Mouse (Mus musculus) hematopoietic stem cell, adult 5-6 weeks (primary cell): Measurements from ENCODE around the gene Sdccag8. TPM values are rescaled to one million over a fixed set of nuclear protein-coding genes. Genes with fewer than 3 reads are reported as not detected.
A peak's percentile ranks its signal among the peaks of the same experiment; 100 is the strongest.

Source experiments
- ATAC-seq, 2 experiments: fragments of 125-278 bp in 1 of 2; replicated peaks in 1 of 2; 2 replicates each; pipeline ENCODE4 v1.8.0; 2016 to 2017; ENCODE audit warnings: inconsistent platforms in 2 of 2, mild to moderate bottlenecking in 2 of 2, moderate number of reproducible peaks in 2 of 2, low read depth in 1 of 2, moderate TSS enrichment in 1 of 2; ENCODE audit not compliant: low FRiP score in 2 of 2, poor library complexity in 2 of 2, severe bottlenecking in 2 of 2, insufficient read depth in 1 of 2, low TSS enrichment in 1 of 2
- total RNA-seq: library from RNA; stranded (forward); fragments of 172-1452, 232-1000 nt; gene quantifications from 2 replicates; pipeline ENCODE4 v1.2.3, GENCODE M21; 2017

Gene Sdccag8
- total RNA-seq, 1 experiment from 2014 or later = 36.5 TPM

DNA sequence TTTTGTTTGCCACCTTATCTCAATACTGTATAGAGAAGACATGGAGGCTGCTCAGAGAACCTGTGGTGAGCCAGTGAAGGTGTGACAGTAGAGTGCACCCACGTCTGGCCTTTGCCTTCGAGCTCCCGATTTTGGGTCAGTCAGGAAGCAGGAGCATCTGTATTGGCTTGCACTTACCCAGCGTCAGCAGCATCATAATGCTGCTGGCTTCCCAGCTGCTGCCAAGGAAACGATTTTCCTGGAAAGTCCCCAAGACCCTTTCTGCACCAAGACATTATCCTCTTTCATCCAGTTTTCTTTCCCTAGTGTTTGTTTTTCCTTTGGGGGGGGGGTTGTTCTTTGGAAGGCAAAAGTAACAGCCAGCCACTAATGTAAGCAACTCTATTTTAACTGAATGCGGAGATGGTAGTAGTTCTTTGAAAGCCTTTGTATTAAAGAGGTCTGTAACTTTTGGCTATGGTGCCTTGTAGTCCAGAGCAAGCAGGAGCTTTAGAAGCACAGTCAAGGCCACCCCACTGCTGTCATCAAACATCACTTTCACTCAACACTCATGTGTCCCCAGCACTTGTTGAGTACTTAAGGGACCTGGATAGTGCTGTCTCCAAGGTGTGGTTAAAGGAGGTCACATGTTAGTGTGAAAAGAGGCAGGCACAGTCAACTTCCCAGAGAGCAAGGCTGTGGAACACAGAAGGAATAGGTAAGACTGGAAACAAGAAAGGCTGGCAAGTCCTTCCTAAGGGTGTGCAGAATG is 172.7 kb downstream of the Sdccag8 start:
- no peak for ATAC-seq

DNA sequence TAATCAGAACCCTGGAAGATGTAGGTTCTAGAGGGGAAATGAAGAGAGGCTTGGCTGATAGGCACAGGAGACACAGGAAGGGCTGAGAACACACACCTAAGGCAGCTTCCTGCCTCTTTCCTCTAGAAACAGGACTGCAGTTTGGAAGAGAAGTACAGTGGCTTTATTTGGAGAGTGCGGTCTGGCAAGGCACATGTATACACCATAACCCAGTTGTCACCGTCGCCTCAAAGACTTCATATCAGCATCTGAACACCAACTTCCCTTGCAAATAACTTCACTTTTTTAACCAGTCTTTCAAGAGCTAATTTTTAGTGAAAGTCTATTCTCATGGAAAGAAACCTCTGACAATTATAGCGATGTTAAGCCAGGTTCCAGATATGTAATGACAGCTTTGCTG is 177.0 kb downstream of the Sdccag8 start:
- ATAC-seq = peak; percentile 14 to 20; a peak in 2 of 4 replicates

DNA sequence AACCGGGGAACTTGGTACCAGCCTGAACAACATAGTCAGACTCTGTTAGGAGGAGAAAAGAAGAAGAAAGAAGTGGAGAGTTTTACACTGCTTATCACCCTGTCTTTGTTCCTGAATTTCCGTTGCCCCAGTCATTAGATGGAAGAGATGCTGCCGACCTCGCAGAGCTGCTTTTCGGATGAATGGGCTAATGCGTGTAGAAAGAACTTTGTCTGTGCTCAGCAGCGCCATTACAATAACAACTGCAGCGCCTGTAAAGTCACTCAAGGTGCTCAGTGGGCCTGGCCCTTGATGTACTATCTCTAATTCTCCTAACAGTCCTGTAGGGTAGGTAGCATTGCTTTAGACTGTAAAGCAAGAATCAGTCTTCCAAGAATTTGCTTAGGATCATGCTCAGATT is 178.1 kb downstream of the Sdccag8 start:
- no peak for ATAC-seq

DNA sequence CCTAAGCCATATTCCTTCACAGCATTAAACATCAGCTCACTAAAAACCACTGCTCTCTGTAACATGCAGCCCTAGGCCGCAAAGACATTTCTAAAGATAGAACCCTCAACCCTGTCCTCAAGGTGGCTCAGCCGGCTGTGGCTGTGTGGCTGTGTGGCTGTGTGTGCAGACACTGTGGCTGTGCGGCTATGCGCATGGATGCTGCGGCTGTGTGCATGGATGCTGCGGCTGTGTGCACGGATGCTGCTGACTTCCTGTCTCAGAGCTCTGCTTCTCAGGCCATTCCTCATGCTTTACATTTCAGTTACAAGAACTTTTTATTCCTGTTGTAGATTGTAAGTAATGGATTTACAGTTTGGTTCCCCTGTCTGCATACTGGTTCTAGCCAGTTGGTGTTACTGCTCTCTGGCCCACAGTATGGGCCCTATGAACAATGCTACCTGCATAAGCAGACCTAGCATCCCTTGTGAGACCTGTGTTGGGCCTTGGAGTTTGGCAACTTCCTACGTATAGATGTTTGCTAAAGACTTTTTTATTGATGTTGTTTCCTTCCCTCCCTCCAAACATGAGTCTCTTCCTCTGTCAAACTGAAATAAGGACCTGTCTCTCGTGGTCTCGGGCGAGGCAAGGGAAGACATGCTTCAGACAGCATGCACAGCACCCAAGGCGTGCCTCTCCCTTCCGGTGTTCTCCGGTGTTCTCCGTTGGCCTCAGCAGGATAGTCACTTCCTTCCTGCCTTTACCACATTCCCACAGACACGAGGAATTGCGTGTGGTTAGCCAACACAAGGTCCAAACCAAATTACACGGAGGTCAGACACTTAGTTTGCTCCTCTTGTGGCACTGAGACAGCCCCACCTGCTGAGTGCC is 178.9 kb downstream of the Sdccag8 start:
- ATAC-seq = peak; percentile 39 to 54

DNA sequence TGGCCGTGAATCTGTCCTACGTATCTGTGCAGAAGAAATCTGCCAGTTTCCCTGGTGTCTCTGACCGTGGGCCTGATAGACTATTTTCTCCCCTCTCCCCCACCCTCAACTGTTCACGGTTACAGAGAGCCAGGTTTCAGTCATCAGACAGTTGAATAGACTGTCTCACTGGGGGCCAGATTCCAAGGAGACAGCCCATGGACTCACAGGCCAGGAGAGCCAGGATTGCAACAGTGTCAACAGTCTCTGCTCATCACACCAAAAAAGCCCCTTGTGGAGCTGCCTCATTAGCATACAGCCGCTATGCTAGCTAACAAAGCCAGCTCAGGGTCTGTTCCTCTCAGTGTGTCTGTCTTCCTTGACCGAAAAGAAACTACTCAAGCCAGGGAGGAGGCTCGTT is 179.6 kb downstream of the Sdccag8 start:
- ATAC-seq = no peak

DNA sequence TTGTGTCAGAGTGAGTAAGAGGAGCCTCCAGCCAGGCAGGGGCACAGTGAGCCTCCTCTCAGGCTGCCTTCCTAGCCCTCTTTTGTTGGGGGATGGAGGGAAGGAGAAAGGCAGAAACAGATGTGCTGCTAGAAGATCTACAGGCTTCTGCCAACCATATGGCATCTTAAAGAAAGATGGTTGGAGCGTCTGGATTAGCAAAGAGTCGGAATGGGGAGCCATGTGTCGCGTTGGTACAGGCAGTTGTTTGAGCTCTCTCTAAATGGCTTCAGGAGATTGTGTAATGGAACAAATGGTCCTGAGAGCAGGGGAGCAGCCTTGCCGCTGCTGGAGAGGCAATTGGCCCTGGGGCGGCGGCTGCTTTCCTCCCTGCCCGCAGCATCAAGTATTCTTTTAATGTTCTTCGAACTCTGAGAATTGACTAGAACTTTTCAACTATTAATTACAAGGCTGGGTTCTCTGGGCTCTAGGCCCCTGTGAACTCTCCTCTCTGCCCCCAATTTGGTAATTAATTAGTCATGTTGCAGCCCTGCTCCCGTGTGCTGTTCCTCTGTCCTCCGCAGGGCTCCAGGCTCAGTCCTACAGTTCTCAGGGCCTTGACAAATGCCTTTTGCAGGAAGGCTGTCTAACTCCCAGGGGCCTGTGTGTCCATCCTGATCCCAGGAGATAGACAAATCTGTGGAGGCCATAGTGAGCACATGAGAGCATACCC is 180.4 kb downstream of the Sdccag8 start:
- ATAC-seq = no peak

DNA sequence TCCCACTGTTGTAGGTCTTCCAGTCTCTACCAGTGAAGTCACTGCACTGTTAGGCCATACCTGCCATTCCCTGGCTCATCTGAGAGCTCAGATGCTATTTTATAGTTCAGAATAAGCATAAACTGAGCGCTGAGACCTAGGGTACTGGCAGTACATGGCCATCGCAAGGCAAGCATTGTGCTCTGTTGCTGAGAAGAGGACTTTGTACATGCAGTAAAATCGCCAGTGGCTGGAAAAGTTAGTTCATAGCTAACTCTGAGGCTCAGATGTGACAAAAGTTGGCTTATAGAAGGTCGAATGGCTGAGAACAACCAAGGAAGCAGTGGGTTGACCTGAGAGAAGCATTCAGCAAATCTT is 180.9 kb downstream of the Sdccag8 start:
- no peak for ATAC-seq

DNA sequence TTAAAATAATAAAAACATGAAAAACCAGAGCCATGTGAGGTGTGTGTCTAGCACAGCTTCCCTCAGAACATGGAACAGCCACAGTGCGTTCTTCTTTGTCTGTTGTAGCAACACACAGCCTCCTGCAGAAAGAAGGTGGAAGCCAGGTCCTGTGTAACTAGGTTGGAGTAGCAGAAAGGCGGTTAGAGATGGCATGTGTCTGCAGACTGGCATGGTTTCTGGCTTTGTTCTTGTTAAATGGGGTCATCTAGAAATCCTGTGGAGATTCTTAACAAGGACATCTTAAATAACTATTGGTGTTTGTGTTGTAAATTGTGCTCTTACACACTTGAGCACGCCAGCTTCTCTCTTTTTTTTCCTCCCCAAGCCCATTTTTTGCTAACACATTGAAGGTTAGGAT is 181.7 kb downstream of the Sdccag8 start:
- no peak for ATAC-seq

DNA sequence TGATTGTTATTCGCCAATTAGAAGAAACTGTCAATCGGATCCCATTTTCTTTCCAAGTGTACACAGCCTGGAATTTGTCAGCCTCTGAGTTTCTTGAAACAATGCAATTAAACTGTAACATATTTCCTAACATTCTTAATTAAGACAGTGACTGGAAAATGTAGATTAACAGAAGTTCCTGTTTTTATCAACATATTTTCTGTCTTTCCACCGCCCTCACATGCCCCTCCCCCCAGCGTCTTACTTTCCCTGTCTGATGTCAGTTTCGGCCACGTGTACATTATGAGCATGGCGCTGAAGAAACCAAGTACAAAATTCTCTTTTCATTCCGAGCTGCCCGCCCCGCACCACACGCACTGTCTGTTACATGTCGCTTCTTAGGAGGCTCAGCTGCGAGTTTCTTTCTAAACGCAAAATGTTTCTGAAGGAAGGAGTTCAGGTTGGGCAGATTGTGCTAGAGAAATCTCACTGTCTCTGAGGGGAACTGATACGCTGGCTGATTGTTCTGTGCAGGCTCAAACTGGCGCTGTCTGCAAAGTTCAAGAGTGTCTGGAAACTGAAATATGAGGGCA is 182.3 kb downstream of the Sdccag8 start:
- ATAC-seq = peak; percentile 43 to 46; a peak in 3 of 4 replicates

DNA sequence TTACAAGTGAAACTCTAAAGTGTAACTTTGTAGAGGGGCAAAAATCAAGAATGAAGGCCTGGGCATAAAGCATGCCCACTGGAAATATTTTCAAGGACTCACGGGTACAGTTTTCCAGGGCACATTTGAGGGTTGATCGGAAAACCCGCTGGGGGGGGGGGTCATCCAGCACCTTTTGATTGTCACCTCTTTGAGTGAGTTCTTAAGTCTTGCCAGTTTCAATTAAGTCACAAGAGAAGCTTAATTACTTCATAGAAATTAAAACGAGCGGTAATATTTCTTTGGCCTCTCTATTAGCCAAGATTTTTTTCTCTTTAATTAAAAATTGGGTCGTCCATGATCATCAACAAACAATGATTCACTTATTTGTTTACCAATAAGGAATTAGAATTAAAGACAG is 182.8 kb downstream of the Sdccag8 start:
- ATAC-seq = 0 out of 4 replicates have a peak, but pooled peaks of 1 of the 2 experiments have one; percentile 0

DNA sequence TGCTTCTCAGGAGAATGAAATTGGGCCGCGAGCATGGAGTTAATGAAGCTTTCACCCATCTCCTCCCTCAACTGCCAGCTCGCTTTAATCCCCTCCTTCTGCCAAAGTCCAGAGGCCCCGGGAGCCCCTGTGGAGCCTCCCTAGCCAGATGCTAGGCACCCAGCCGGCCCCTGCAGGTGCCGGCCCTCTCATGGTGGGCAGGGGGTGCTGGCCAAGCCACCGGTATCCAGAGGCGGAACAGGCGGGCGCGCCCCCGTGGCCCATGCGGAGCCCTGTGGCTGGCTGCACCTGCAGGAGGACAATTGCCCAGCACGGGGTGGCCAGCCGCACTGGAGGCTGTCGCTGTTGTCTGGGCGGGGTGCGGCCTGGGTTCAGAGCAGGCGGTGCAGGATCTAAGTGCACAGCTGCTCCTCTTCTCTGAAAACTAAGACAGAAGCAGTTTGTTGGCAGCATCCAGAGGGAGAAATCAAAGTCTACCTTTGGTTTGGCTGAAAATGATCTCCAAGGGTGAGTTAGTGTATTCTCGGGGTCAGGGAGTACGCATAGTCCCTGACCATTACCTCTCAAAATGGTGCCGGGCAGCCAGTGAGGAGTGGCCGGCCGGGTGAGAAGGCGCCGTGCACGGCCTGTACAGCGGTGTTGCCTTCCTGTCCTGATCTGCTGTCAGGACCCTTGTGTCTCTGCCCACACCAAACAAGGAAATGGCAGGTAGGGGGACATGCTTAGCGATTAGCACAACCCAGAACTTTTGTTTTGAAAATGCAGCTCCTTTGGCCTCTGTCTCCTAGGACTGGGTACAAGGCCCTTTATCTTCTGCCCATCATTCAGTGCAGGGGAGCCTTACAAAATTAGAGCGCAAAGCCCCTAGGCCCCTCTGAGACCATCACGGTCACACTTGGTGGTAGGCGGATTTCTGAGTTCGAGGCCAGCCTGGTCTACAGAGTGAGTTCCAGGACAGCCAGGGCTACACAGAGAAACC is 183.5 kb downstream of the Sdccag8 start:
- no peak for ATAC-seq

DNA sequence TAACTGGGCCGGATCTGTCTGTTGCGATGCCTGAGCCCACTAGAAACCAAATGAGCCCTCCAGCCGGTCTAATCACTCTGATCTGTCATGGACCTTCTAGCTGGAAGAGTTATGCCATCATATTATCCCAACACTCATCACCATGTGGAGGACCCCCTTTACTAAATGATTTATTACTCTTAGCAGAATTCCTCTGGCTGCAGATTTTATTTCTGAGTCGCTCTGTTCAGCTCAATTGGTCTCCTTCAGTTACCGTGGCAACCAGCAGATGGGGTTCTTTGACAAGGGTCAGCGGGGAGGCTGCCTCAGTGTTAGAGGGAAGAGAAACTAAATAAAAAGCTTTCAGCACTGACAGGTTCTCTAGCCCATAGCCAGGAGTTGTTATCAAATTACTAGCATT is 184.6 kb downstream of the Sdccag8 start:
- no peak for ATAC-seq

DNA sequence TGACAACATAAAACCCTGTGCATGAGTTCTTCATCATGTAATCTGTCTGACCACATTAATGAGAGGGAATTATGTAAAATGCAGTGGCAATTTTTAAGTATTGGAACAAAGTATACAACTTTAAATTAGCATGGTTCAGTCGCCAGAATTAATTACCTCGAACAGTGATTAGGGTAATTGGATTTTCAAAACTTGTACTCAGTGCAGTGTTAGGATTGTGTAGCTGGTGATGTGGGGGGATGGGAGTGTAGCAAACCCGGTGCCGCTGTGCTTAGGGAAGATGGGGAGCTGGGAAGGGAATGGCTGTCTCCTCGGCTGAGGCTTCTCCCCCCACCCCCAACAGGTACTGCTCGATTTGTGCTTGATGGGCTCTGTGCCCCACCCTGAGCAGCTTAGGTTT is 188.5 kb downstream of the Sdccag8 start:
- no peak for ATAC-seq

DNA sequence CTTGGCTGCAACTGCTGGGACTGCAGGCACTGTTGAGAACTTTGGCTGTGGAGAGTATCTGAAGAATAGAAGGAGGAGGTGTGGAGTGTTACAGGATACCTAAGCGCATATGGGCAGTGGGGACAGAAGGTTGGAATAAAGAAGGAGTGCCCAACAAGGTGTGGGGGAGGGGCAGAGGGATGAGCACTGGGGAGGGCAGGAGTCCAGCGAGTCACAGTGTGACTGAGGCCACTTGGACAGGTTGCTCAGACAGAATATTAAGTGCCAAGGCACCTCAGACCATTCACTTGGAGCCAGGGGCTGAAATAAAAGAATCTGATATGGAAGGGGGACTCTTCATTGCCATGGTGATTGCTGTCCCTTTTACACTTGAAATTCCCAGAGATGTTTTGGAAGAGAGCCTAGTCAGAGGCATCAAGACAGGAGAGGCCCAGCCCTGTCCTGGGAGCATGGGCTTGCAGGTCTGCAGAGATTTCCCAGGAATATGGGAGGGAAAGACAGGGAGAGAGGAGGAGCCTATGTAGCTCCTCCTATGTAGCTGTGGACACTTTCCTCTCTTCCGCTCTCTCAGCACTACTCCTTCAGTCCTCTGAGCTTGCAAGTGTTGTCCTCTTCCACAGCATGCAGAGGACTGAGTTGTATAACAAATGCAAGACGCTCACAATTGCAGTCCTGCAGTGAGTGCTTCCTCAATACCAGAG is 189.7 kb downstream of the Sdccag8 start:
- no peak for ATAC-seq

DNA sequence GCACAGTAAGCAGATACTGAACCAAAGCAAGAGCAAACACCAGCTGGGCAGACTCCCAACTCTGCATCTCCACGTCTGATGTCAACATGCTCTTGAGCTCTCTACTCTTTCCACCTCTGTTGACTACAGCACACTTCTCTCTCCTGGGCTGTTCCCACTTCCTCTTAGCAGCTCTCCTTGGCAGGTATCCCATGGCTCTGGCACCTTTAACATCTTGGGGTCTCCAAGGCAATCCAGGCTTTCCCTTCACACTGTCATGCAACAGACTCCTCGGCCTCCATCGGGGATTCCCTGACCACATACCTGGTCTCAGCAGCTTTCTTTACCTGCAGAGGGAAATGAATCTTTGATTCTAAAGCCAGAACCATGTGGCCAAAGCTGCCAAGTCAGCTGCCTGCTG is 192.9 kb downstream of the Sdccag8 start:
- ATAC-seq = no peak

DNA sequence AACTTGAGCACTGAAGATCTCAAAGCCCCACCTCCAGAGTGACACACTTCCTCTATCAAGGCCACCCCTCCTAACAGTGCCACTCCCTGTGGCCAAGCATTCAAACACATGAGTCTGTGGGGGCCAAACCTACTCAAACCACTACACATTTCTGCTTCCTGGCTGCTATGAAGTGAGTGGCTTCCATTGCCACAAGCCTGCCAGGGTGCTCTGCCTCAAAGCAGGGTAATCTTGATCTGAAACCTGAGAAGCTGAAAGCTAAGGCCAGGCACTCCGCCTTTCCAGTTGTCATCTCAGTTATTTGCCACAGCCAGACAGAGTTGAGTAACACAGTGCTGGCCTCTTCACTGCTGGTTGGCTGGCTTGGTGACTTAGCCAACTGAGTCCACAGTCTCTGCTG is 194.3 kb downstream of the Sdccag8 start:
- ATAC-seq = peak; percentile 10 to 15; a peak in 3 of 4 replicates
